Mouse (Mus musculus) ES-E14 (cell line): ENCODE data around the gene 4930503B20Rik. TPM values are rescaled to one million over a fixed set of nuclear protein-coding genes. Genes with fewer than 3 reads are reported as not detected.

Experiments
- DNase-seq: peaks from one replicate; pipeline ENCODE4 v3.0.0-alpha.2; 2013; ENCODE audit warnings: low read depth, low spot score
- H3K27ac ChIP-seq: 2 replicates; pipeline ENCODE4 v1.5.1; 2012; ENCODE audit warnings: low read depth, mild to moderate bottlenecking, low read length, moderate library complexity, mixed read lengths; ENCODE audit not compliant: poor library complexity, insufficient read depth, severe bottlenecking
- H3K36me3 ChIP-seq: 2 replicates; pipeline ENCODE4 v1.6.1; 2012; ENCODE audit warnings: mild to moderate bottlenecking, low read length, moderate library complexity, mixed read lengths; ENCODE audit not compliant: control insufficient read depth, poor library complexity, insufficient read depth, severe bottlenecking
- H3K4me1 ChIP-seq, 2 experiments: fragments of 150-350 bp in 1 of 2; sonication (generic) in 1 of 2; 2 replicates each; pipeline ENCODE4 v1.6.1; 2012; ENCODE audit warnings: low read length in 2 of 2, mild to moderate bottlenecking in 1 of 2, mixed read lengths in 1 of 2; ENCODE audit not compliant: control insufficient read depth in 2 of 2, insufficient read depth in 2 of 2, poor library complexity in 1 of 2
- H3K4me3 ChIP-seq, 2 experiments: fragments of 150-350 bp in 1 of 2; sonication (generic) in 1 of 2; 2 replicates each; pipeline ENCODE4 v1.5.1; 2012; ENCODE audit warnings: low read length in 2 of 2, low read depth in 1 of 2, mild to moderate bottlenecking in 1 of 2, mixed read lengths in 1 of 2; ENCODE audit not compliant: insufficient read depth in 1 of 2, poor library complexity in 1 of 2, severe bottlenecking in 1 of 2
- H3K9ac ChIP-seq: 2 replicates; pipeline ENCODE4 v1.6.1; 2012; ENCODE audit warnings: low read depth, mild to moderate bottlenecking, low read length, mixed read lengths; ENCODE audit not compliant: poor library complexity, insufficient read depth, severe bottlenecking
- H3K9me3 ChIP-seq: fragments of 150-350 bp; sonication (generic); 2 replicates; pipeline ENCODE4 v1.6.1; 2012; ENCODE audit warnings: low read depth, mild to moderate bottlenecking, low read length; ENCODE audit not compliant: control insufficient read depth, insufficient read depth
- CHD2 ChIP-seq: IDR thresholded peaks from 2 replicates; pipeline ENCODE4 v1.6.1; 2014; ENCODE audit warnings: mild to moderate bottlenecking, low read depth, low read length, inconsistent platforms
- HCFC1 ChIP-seq: IDR thresholded peaks from 2 replicates; pipeline ENCODE4 v1.6.1; 2012; ENCODE audit warnings: low read length, inconsistent platforms, borderline replicate concordance; ENCODE audit not compliant: insufficient read depth
- MAFK ChIP-seq: IDR thresholded peaks from 2 replicates; pipeline ENCODE4 v1.6.1; 2014; ENCODE audit warnings: mild to moderate bottlenecking, low read depth, low read length, inconsistent platforms; ENCODE audit not compliant: insufficient read depth
- ZC3H11A ChIP-seq: IDR thresholded peaks from 2 replicates; pipeline ENCODE4 v1.6.1; 2012; ENCODE audit warnings: low read depth, mild to moderate bottlenecking, inconsistent platforms, low read length, borderline replicate concordance
- ZNF384 ChIP-seq: IDR thresholded peaks from 2 replicates; pipeline ENCODE4 v1.6.1; 2012; ENCODE audit warnings: low read depth, low read length, inconsistent platforms
- in situ Hi-C, 2 experiments: fragments of 600-800 bp; cut with MboI; formaldehyde crosslinking; loops; one replicate each; pipeline ENCODE4 v1.15.1; 2025; ENCODE audit warnings: low sequenced_read_pairs in 2 of 2, inconsistent platforms in 1 of 2; ENCODE audit not compliant: unreplicated experiment in 2 of 2
- total RNA-seq: library from RNA; depleted of rRNA; stranded (reverse); fragments of 300-350 nt; gene quantifications from 2 replicates; pipeline ENCODE4 v1.2.3, GENCODE M21; 2012; rRNA removed

4930503B20Rik gene
- total RNA-seq, 1 experiment, result not detected

GRCm38 (mm10) chr3:146595440-146595839, 55.7 kb downstream of the 4930503B20Rik start:
- no peak for DNase-seq
- no peaks in the 10 kb centered on the region for H3K9me3 ChIP-seq
- in situ Hi-C loops, result no loop called here
- H3K4me3 ChIP-seq, result no peak overlapping the region
- H3K36me3 ChIP-seq, result no peaks in the 10 kb centered on the region
- H3K27ac ChIP-seq, result no peak overlapping the region
- H3K4me1 ChIP-seq, result no peaks in the 10 kb centered on the region
- TF ChIP-seq ZC3H11A (no peak), ZNF384 (no peak), MAFK (no peak), CHD2 (no peak), HCFC1 (no peak)
- no peak overlapping the region for H3K9ac ChIP-seq

Other genes with a start within 250 kb of the 4930503B20Rik start
- gene Ssx2ip, start 246.7 kb downstream of the 4930503B20Rik start, total RNA-seq, result 18.4 and 29.2 TPM in 2 replicates
- gene Ctbs, start 201.5 kb downstream of the 4930503B20Rik start, total RNA-seq, result 10.4 and 15.6 TPM in 2 replicates
- gene Spata1, start 151.6 kb downstream of the 4930503B20Rik start, total RNA-seq, result 2.2 and 3.1 TPM in 2 replicates
- gene Gng5, start 151.5 kb downstream of the 4930503B20Rik start, total RNA-seq, result 142 and 234 TPM in 2 replicates
- gene Rpf1, start 129.9 kb downstream of the 4930503B20Rik start, total RNA-seq, result 50.2 and 64.9 TPM in 2 replicates
- not detected in 2 replicates for gene Uox, start 80.9 kb downstream of the 4930503B20Rik start, total RNA-seq
- not detected in 2 replicates for gene Dnase2b, start 35.7 kb downstream of the 4930503B20Rik start, total RNA-seq
- gene Samd13, start 34.3 kb upstream of the 4930503B20Rik start, total RNA-seq, result 0.45 TPM in 1 of 2 replicates, not detected in the other
- 19.1 and 19.7 TPM in 2 replicates for gene Prkacb, start 161.7 kb upstream of the 4930503B20Rik start, total RNA-seq
- gene Ttll7, start 201.1 kb upstream of the 4930503B20Rik start, total RNA-seq, result 0.94 and 1.0 TPM in 2 replicates